Mouse (Mus musculus) kidney, adult 2 months (tissue): Measurements from ENCODE around the gene Armh3. TPM values are rescaled to one million over a fixed set of nuclear protein-coding genes. Genes with fewer than 3 reads are reported as not detected.
A peak's percentile ranks its signal among the peaks of the same experiment; 100 is the strongest.

Source experiments
- DNase-seq: peaks from one replicate; pipeline ENCODE4 v3.0.0; 2021
- H3K27ac ChIP-seq: fragments of 200-500 bp; 2 replicates; pipeline ENCODE4 v1.5.1; 2012; ENCODE audit warnings: low read depth, low read length, control low read depth, inconsistent platforms; ENCODE audit not compliant: insufficient read depth
- H3K27me3 ChIP-seq: fragments of 200-500 bp; replicated peaks from 2 replicates; pipeline ENCODE4 v1.6.1; 2012; ENCODE audit warnings: mild to moderate bottlenecking, moderate library complexity, low read length, inconsistent platforms; ENCODE audit not compliant: control insufficient read depth, insufficient read depth
- H3K36me3 ChIP-seq: fragments of 200-500 bp; 2 replicates; pipeline ENCODE4 v1.6.1; 2012; ENCODE audit warnings: mild to moderate bottlenecking, moderate library complexity, low read length, inconsistent platforms; ENCODE audit not compliant: control insufficient read depth, insufficient read depth
- H3K4me1 ChIP-seq: fragments of 200-500 bp; 2 replicates; pipeline ENCODE4 v1.6.1; 2011; ENCODE audit warnings: low read length; ENCODE audit not compliant: control insufficient read depth, insufficient read depth
- H3K4me3 ChIP-seq: fragments of 200-500 bp; 2 replicates; pipeline ENCODE4 v1.5.1; 2011; ENCODE audit warnings: mild to moderate bottlenecking, low read depth, low read length, control low read depth; ENCODE audit not compliant: insufficient read depth
- CTCF ChIP-seq: fragments of 200-500 bp; conservative IDR thresholded peaks from 2 replicates; pipeline ENCODE4 v1.5.1; 2011; ENCODE audit warnings: low read depth, mild to moderate bottlenecking, control low read depth, low read length, moderate library complexity, mixed read lengths; ENCODE audit not compliant: insufficient read depth, insufficient read length
- POLR2A ChIP-seq: fragments of 200-500 bp; IDR thresholded peaks from one replicate; pipeline ENCODE4 v1.6.1; 2011; ENCODE audit warnings: low read depth, low read length, control low read depth
- WGBS: fragments of 180-500 bp; shearing (Covaris S2); methylation state at CpG from one replicate; pipeline ENCODE4 v1.1.7; 2018; 5-methylcytosine and 5-hydroxymethylcytosine counted together
- polyA plus RNA-seq: library from polyadenylated mRNA; depleted of rRNA; stranded (reverse); fragments of >200 nt; gene quantifications from 2 replicates; pipeline ENCODE4 v1.2.3, GENCODE M21; 2012

Gene Armh3
- polyA plus RNA-seq, 1 experiment, result 12.2 TPM

DNA sequence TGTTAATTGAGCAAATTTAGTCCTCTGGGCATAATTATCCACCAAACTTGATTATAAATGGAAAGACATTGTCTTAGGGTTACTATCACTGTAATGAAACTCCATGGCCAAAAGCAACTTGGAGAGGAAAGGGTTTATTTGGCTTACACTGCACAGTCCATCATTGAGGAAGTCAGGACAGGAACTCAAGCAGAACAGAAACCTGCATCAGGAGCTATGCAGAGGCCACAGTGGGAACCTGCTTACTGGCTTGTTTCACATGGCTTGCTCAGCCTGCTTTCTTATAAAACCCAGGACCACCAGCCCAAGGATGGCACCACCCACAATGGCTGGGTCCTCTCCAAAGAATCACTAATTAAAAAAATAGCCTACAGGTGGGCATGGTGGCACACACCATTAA is 13.9 kb downstream of the Armh3 start:
- H3K36me3 ChIP-seq, result no peaks in the 10 kb centered on the region
- TF ChIP-seq POLR2A, result no peak
- TF ChIP-seq CTCF, result no peak
- no peak overlapping the region for H3K4me3 ChIP-seq
- DNase-seq, result no peak
- H3K4me1 ChIP-seq, result no peaks in the 10 kb centered on the region
- H3K27ac ChIP-seq, result no peak overlapping the region
- no peaks in the 10 kb centered on the region for H3K27me3 ChIP-seq

DNA sequence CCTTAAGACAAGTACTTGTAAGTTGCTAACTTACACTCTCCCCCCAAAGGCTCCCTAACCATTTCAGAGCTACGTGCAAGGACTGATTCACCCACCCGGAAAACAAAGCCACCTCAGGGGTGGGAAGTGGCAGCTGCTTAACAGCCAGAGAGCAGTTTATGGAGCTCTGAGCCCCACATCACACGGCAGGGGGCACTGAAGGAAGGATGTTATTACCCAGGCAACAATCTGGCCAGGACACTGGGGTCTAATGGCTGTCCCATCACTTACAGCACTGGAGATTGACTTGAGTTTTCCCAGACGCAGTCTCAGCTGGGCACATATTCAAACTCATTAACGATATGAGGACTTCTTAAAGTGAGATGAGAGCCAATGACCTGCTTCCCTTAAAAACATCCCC is 37.5 kb downstream of the Armh3 start:
- no peak for DNase-seq
- no peaks in the 10 kb centered on the region for H3K4me1 ChIP-seq
- no peak overlapping the region for H3K4me3 ChIP-seq
- TF ChIP-seq POLR2A (no peak), CTCF (no peak)
- no peaks in the 10 kb centered on the region for H3K27me3 ChIP-seq
- no peak overlapping the region for H3K27ac ChIP-seq
- WGBS, result 39% methylated on average over 5 of the region's 5 CpGs
- H3K36me3 ChIP-seq, result peaks cover 7% of the 10 kb centered on the region

DNA sequence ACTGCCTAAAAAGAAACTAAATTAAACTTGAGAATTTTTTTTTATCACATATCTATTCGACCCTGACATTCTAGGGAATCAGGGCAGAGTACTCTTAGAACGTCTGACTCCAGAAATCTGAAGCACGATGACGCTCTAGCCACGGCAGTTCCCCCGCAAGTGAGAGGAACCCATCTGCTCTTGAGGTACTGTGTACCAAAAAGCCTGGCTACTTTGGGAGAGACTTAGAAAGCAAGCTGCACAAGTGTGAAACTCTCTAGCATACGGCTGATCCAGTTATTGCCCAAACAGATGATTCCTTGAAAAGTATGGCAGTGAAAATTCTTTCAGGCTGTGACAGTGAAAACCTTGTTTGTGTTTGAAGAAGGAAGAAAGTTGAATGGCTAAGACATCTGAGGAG is 41.6 kb downstream of the Armh3 start:
- DNase-seq, result no peak
- Histone ChIP-seq H3K27me3 (no peaks in the 10 kb centered on the region), H3K36me3 (0 out of 2 replicates have a peak, but pooled peaks cover 3% of the 10 kb centered on the region), H3K27ac (no peak overlapping the region), H3K4me1 (no peaks in the 10 kb centered on the region), H3K4me3 (no peak overlapping the region)
- no peak for TF ChIP-seq POLR2A
- no peak for TF ChIP-seq CTCF
- 92% methylated on average over 7 of the region's 7 CpGs for WGBS

DNA sequence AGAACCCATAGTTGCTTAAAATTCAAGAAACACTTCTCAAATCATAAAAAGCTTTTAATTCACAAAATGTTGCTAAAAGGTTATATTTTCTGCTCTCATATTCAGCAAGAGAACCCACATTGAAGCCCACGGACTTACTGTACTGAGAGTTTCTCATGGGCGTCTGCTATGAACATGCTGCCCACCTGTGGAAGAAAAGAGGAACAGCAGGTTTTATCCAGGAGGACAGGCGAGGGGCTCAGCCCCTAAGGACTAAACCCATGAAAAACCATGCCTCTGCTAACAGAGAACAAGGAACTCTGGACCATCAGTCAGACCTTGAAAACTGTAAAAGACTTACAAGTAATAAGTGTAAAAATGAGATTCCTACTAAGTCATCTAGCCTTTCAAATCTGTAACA is 45.0 kb downstream of the Armh3 start:
- WGBS, result 21% methylated on average over 3 of the region's 3 CpGs
- no peak overlapping the region for H3K27ac ChIP-seq
- TF ChIP-seq POLR2A, result no peak
- TF ChIP-seq CTCF, result peak; percentile 62
- no peaks in the 10 kb centered on the region for H3K27me3 ChIP-seq
- H3K4me1 ChIP-seq, result no peaks in the 10 kb centered on the region
- peak; percentile 20 for DNase-seq
- H3K4me3 ChIP-seq, result no peak overlapping the region
- H3K36me3 ChIP-seq, result 0 out of 2 replicates have a peak, but pooled peaks cover 3% of the 10 kb centered on the region

DNA sequence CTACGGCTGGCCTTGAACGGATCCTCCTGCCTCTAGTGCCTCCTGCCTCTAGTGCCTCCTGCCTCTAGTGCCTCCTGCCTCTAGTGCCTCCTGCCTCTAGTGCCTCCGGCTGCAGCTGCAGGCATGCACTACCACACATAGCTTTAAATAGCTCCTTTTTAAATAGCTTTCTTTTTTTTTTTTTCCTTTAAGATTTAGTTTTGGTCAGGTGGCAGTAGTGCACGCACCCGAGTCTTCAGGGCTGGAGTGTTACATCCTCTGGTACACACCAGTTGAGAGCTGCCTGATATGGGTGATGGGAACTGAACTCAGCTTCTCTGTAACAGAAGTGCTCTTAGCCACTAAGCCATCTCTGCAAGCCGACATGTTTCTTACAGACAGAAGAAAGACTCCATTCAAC is 49.1 kb downstream of the Armh3 start:
- H3K36me3 ChIP-seq, result peaks cover 1% of the 10 kb centered on the region; the same call in 1 of the 2 replicates
- H3K4me1 ChIP-seq, result no peaks in the 10 kb centered on the region
- H3K27me3 ChIP-seq, result no peaks in the 10 kb centered on the region
- no peak overlapping the region for H3K4me3 ChIP-seq
- H3K27ac ChIP-seq, result no peak overlapping the region
- 91% methylated on average over 6 of the region's 6 CpGs for WGBS
- TF ChIP-seq CTCF (no peak), POLR2A (no peak)
- DNase-seq, result no peak

DNA sequence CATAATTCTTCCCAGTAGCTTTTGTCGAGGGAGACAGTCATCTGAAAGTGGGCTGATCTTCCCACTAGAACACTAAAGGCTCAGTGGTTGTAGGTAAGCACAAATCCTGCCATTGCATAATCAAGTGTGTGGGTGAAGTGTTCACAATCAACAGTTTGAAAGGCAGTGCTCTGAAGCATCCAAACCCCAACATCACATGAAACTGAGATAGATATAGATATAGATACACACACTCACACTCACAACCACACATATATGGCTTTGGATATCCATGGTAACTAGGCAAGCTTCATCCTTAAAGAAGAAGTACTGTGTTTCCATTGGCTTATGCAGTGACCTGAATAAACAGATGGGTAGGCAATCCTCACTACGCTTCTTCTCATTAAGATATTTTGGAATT is 50.5 kb downstream of the Armh3 start:
- 85% methylated on average over 2 of the region's 2 CpGs for WGBS
- Histone ChIP-seq H3K27me3 (no peaks in the 10 kb centered on the region), H3K4me3 (no peak overlapping the region), H3K36me3 (peaks cover 1% of the 10 kb centered on the region), H3K4me1 (no peaks in the 10 kb centered on the region), H3K27ac (no peak overlapping the region)
- no peak for DNase-seq
- TF ChIP-seq CTCF (no peak), POLR2A (no peak)

DNA sequence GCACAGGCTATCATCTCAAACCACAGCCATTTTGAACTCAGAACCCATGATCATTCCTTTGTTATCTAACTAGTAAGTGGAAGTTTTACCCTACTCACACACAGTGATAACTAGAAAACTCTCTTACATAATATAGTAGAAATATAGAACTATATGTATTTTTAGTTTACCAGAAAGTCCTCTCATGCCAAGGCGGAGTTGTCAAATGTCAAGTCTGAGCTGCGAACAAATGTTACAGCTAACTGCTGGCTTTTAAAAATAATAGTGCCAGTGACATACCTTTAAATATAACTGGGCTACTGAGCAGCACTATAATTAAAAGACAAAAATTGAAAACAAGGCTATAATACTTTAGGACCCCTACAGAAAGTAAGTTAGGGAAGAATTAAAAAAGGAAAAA is 51.0 kb downstream of the Armh3 start:
- Histone ChIP-seq H3K4me1 (no peaks in the 10 kb centered on the region), H3K36me3 (peaks cover 1% of the 10 kb centered on the region), H3K4me3 (no peak overlapping the region), H3K27ac (no peak overlapping the region), H3K27me3 (no peaks in the 10 kb centered on the region)
- WGBS, result 98% methylated on average over 2 of the region's 2 CpGs
- no peak for DNase-seq
- TF ChIP-seq CTCF (no peak), POLR2A (no peak)

DNA sequence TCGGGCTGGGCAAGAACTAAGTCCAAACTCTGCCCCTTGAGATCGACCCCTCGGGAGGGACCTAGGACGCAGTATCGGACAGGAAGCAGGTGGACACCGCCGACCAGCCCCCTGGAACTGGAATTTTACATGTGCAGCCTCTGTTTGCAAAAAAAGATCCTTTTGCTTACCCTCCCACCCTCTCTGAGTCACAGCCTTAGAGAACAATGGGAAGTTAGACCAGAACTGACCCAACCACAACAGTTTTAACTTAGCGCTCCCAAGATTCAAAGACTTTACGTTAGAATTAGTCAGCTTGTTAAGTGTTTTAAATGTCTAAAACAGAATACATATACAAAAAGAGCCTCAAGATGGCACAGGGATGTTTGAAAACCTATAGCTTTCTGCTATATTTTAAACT is 51.7 kb downstream of the Armh3 start:
- no peak for TF ChIP-seq CTCF
- no peak for TF ChIP-seq POLR2A
- no peak overlapping the region for H3K27ac ChIP-seq
- no peaks in the 10 kb centered on the region for H3K27me3 ChIP-seq
- 88% methylated on average over 9 of the region's 9 CpGs for WGBS
- H3K4me1 ChIP-seq, result no peaks in the 10 kb centered on the region
- H3K36me3 ChIP-seq, result peaks cover 1% of the 10 kb centered on the region
- DNase-seq, result no peak
- no peak overlapping the region for H3K4me3 ChIP-seq
